Mouse (Mus musculus) stomach, postnatal 0 days (tissue): ENCODE measurements around the gene Asb18. TPM values are rescaled to one million over a fixed set of nuclear protein-coding genes. Genes with fewer than 3 reads are reported as not detected.

Source experiments
- ATAC-seq: fragments of 200-750 bp; cut with Nextera tagmentation; 2 replicates; pipeline ENCODE4 v1.8.0; 2017; ENCODE audit not compliant: low FRiP score, low TSS enrichment
- DNase-seq: peaks from one replicate; pipeline ENCODE4 v3.0.0-alpha.2; 2016; ENCODE audit warnings: low spot score
- H3K27ac ChIP-seq: fragments of 300-500 bp; sonication (generic); replicated peaks from 2 replicates; pipeline ENCODE4 v1.5.1; 2014; ENCODE audit warnings: mild to moderate bottlenecking, control low read depth
- H3K27me3 ChIP-seq: fragments of 300-500 bp; sonication (generic); 2 replicates; pipeline ENCODE4 v1.6.1; 2014; ENCODE audit warnings: low read length; ENCODE audit not compliant: control insufficient read depth, insufficient read depth
- H3K36me3 ChIP-seq: fragments of 300-500 bp; sonication (generic); 2 replicates; pipeline ENCODE4 v1.6.1; 2014; ENCODE audit warnings: low read length, mixed read lengths; ENCODE audit not compliant: control insufficient read depth, insufficient read depth
- H3K4me1 ChIP-seq: fragments of 300-500 bp; sonication (generic); replicated peaks from 2 replicates; pipeline ENCODE4 v1.6.1; 2014; ENCODE audit warnings: antibody characterized with exemption; ENCODE audit not compliant: control insufficient read depth, insufficient read depth
- H3K4me2 ChIP-seq: fragments of 300-500 bp; sonication (generic); replicated peaks from 2 replicates; pipeline ENCODE4 v1.6.1; 2014; ENCODE audit warnings: low read depth, mild to moderate bottlenecking, control low read depth, moderate library complexity
- H3K4me3 ChIP-seq: fragments of 300-500 bp; sonication (generic); 2 replicates; pipeline ENCODE4 v1.5.1; 2014; ENCODE audit warnings: low read depth, low read length, control low read depth
- H3K9ac ChIP-seq: fragments of 300-500 bp; sonication (generic); 2 replicates; pipeline ENCODE4 v1.6.1; 2014; ENCODE audit warnings: mild to moderate bottlenecking, low read length, control low read depth, mixed read lengths
- H3K9me3 ChIP-seq: fragments of 300-500 bp; sonication (generic); 2 replicates; pipeline ENCODE4 v1.6.1; 2016; ENCODE audit warnings: low read length; ENCODE audit not compliant: control insufficient read depth
- CTCF ChIP-seq: IDR thresholded peaks from 2 replicates; pipeline ENCODE4 v1.5.1; 2016; ENCODE audit warnings: antibody characterized with exemption, low read depth, mild to moderate bottlenecking, moderate library complexity
- EP300 ChIP-seq: optimal IDR thresholded peaks from 2 replicates; pipeline ENCODE3; 2016; ENCODE audit warnings: antibody characterized with exemption
- WGBS: fragments of 180-500 bp; shearing (Covaris S2); extraction: QIAGEN DNeasy Blood & Tissue Kit; methylation state at CpG from one replicate; pipeline ENCODE4 v1.1.7; 2014; 5-methylcytosine and 5-hydroxymethylcytosine counted together
- polyA plus RNA-seq: library from polyadenylated mRNA; unstranded; fragments of >200 nt; fragmentation: Nextera tagmentation; extraction: Ambion mirVana; gene quantifications from 2 replicates; pipeline ENCODE4 v1.2.1, GENCODE M21; 2015

Gene Asb18
- polyA plus RNA-seq, 1 experiment from 2014 or later, result not detected

DNA sequence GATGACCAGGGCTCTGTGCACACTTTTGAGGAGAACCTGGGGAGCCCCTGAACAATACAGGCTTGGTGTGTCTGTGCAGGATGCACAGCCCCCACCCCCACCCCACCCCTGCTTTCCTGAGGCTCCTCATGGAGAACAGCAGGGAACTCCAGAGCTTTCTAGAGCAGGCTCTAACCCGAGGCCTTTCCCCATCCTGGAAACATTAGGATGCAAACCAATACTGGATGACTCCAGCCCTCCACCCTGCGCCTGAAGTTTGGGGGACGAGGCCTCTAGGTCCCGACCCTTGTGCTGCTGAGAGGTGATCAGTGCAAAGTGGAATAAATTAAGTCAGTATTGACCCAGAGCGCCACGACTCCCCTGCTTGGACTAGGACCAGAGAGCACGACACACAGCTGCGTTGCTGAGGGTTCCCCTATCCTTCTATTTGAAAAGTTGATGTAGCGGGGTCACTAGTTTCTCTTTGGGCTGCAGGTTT is 87.8 kb downstream of the Asb18 start:
- Histone ChIP-seq H3K4me3 (peak overlapping the region; percentile 31; the same call in 1 of the 2 replicates), H3K27ac (no peak overlapping the region), H3K36me3 (no peaks in the 10 kb centered on the region), H3K4me2 (peak overlapping the region; percentile 49), H3K9ac (no peak overlapping the region), H3K9me3 (no peaks in the 10 kb centered on the region), H3K27me3 (peaks cover 44% of the 10 kb centered on the region), H3K4me1 (no peaks in the 10 kb centered on the region; the same call in 1 of the 2 replicates)
- 26% methylated on average over 9 of the region's 9 CpGs for whole genome bisulfite sequencing
- no peak for DNase-seq
- TF ChIP-seq EP300, result no peak
- TF ChIP-seq CTCF, result no peak
- ATAC-seq, result no peak

DNA sequence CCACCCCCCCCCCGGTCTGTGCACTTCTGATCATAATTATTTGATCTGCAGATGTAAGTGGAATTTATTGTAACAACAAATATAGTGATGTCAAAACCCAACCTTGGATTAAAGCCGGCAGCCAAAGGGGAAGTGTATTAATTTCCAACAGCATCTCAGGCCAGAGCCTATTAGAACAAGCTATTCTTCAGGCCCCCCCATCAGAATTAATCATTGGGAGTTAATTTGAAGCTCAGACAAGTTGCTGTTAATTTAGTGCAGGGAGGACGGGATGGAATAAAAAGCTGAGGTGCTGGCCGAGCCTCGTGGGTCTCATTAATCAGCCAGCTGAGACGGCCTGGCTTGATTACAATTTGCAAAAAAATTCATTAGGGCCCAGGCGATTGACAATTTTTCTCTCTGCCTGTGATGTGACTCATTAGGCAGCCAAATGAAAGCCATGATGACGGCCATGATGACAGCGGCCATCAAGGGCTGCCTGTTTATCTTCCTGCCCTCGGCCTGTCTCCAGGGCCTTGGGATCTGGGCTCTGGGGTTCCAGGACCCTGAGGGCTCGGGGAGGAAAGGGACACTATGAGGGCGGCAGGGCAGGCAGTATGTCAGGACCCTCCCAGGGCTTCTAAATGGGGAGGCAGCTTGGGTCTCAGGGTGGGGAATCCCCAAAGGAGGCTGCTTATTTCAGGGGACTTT is 88.8 kb downstream of the Asb18 start:
- no peak overlapping the region for H3K4me2 ChIP-seq
- no peak overlapping the region for H3K4me3 ChIP-seq
- WGBS, result 46% methylated on average over 12 of the region's 12 CpGs
- ATAC-seq, result no peak
- no peak for DNase-seq
- TF ChIP-seq CTCF (no peak), EP300 (no peak)
- peaks cover 37% of the 10 kb centered on the region for H3K27me3 ChIP-seq
- no peak overlapping the region for H3K9ac ChIP-seq
- H3K27ac ChIP-seq, result no peak overlapping the region
- no peaks in the 10 kb centered on the region for H3K9me3 ChIP-seq
- no peaks in the 10 kb centered on the region; the same call in 1 of the 2 replicates for H3K4me1 ChIP-seq
- H3K36me3 ChIP-seq, result no peaks in the 10 kb centered on the region

DNA sequence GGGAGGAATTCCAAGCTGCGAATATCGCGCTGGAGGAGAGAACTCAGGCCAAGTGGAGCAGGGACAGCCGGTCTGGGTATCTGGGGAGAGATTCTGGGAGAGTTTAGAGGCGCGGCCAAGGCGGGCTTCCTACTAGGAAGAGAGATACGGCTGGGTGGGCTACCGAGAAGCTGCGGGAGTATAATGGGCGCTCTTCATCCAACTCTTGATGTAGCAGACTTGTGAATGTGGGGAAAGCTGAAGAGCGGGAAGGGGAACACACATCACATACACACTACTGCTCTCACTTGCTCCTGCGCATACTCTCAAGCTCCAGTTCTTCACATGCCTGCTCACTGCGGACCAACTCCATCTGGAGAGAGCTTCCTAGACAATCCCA is 90.8 kb downstream of the Asb18 start:
- DNase-seq, result no peak
- peaks cover 33% of the 10 kb centered on the region for H3K27me3 ChIP-seq
- H3K9ac ChIP-seq, result no peak overlapping the region
- H3K4me3 ChIP-seq, result no peak overlapping the region
- 11% methylated on average over 14 of the region's 14 CpGs for WGBS
- H3K27ac ChIP-seq, result no peak overlapping the region
- no peaks in the 10 kb centered on the region for H3K36me3 ChIP-seq
- no peak for TF ChIP-seq CTCF
- TF ChIP-seq EP300, result no peak
- no peak for ATAC-seq
- H3K4me1 ChIP-seq, result no peaks in the 10 kb centered on the region
- 0 out of 2 replicates have a peak overlapping the region, but pooled peaks have one; percentile 1 for H3K4me2 ChIP-seq
- no peaks in the 10 kb centered on the region for H3K9me3 ChIP-seq

DNA sequence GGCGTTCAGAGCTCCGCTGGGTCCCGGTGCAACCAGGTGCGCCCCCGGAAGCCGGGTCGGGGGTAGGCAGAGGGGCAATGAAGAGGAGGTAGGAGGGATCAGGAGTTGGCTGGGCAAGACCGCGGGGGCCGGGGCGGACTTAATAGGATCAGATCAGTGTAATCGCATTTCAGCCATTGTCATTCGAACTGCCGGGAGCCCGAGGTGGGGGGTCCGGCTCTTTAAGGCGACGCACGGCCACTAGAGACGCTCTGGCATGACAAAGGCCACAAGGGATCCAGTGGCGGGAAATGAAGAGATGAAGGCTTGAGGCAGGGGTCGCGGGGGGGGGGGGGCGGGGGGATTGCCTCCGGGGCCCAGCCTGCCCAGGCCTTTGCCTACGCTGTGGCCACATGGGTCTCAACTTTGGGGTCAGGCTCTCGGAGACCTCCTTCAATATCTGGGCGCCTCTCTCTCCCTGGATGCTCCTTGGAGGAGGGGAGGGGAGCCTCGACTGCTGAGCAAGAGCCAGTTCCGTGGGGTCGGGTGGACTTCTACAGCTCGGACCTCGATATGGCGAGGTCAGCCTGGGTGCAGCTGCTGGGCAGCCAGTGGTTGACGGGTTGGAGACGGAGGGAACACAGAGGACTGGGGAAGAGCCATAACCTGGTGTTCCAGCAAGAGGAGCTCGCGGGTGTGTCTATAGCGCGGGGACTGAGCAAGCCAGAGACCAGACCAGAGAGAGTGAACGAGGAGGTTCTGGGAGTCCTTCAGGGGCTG is 91.4 kb downstream of the Asb18 start:
- no peak for TF ChIP-seq EP300
- no peak for TF ChIP-seq CTCF
- Histone ChIP-seq H3K36me3 (no peaks in the 10 kb centered on the region), H3K9me3 (no peaks in the 10 kb centered on the region), H3K27me3 (peaks cover 33% of the 10 kb centered on the region), H3K4me1 (no peaks in the 10 kb centered on the region), H3K27ac (no peak overlapping the region), H3K4me3 (no peak overlapping the region), H3K4me2 (0 out of 2 replicates have a peak overlapping the region, but pooled peaks have one; percentile 1), H3K9ac (no peak overlapping the region)
- ATAC-seq (no peak), DNase-seq (no peak)
- WGBS, result 1% methylated on average over 38 of the region's 41 CpGs

DNA sequence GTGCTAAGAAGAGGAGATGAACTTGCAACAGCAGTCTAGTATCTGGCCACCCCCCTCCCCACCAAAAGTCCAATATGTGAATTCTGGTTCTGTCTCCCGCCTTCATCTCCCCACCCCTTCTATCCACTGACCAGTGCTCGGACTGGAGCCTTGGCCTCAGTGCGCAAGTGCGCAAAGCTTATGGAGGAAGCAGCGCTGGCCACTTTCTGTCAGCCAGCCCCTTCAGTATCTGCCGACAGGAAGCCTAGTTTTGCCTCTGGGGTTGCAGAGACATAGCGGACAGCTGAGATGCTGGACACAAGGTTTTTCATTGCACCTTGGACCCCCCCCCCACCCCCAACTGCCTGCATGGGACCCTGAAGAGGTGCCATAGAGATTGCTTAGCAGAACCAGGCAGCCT is 92.2 kb downstream of the Asb18 start:
- DNase-seq, result no peak
- TF ChIP-seq EP300 (no peak), CTCF (no peak)
- Histone ChIP-seq H3K27ac (no peak overlapping the region), H3K4me1 (no peaks in the 10 kb centered on the region), H3K4me2 (no peak overlapping the region), H3K9ac (no peak overlapping the region), H3K27me3 (peaks cover 32% of the 10 kb centered on the region), H3K9me3 (no peaks in the 10 kb centered on the region), H3K36me3 (no peaks in the 10 kb centered on the region), H3K4me3 (no peak overlapping the region)
- WGBS, result 3% methylated on average over 7 of the region's 7 CpGs
- ATAC-seq, result no peak

DNA sequence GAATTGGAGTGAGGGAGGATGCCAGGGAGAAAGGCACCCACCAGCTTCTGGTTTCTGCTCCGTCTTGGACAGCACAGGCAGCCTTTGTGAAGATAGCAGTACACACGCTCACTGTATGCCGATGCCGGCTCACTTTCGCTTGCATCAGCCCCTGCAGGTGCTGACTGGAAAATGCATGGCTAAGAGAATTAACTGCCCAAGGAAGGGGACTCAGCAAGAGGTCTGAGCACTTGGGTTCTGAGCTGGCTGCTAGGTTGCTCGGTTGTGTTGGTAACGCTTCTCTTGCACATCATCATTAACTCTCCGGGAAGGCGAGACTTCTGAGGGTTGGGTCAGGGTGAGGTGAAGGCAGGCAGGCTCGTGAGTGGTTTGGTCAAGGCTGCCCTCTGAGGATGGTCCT is 92.7 kb downstream of the Asb18 start:
- TF ChIP-seq EP300, result no peak
- TF ChIP-seq CTCF, result peak; percentile 31; the same call in 1 of the 2 replicates

More for the DNA sequence above, 92.7 kb downstream of the Asb18 start:
- no peak for DNase-seq
- Histone ChIP-seq H3K9me3 (no peaks in the 10 kb centered on the region), H3K27me3 (peaks cover 28% of the 10 kb centered on the region; the same call in 1 of the 2 replicates), H3K4me1 (no peaks in the 10 kb centered on the region), H3K4me3 (no peak overlapping the region), H3K4me2 (no peak overlapping the region), H3K36me3 (no peaks in the 10 kb centered on the region), H3K9ac (no peak overlapping the region), H3K27ac (no peak overlapping the region)
- no peak for ATAC-seq
- WGBS, result 5% methylated on average over 10 of the region's 10 CpGs
